ENCODE assay signal across 13 mouse cellular contexts in genomic region chr3:35222251-35222650, GRCm38 (mm10).
"Had no signal": no experiment of that assay in that cellular context is flagged by ENCODE, and none has a peak within 500 bp of the region (broad histone marks: within the 10 kb centered on the region; RNA-seq: fewer than 3 reads in every experiment).

No protein-coding gene starts in this region.

- H3K4me2 ChIP-seq: limb, embryonic 13.5 days; neural tube, embryonic 12.5 days; stomach, embryonic 15.5 days had no signal

- H3K4me3 ChIP-seq: limb, embryonic 13.5 days; neural tube, embryonic 12.5 days; stomach, embryonic 15.5 days had no signal

- DNase-seq: kidney, adult 9 months; kidney, postnatal 36 days; layer of hippocampus, adult 9-11 months; layer of hippocampus, postnatal 36 days; lung, adult 18-20 months; right cerebral cortex, postnatal 14 days; thymus, adult 2 months; thymus, postnatal 36 days had no signal

- H3K27me3 ChIP-seq: limb, embryonic 13.5 days; stomach, embryonic 15.5 days had no signal

- H3K27ac ChIP-seq: kidney, postnatal 0 days; limb, embryonic 13.5 days; liver, embryonic 14.5 days; neural tube, embryonic 12.5 days; stomach, embryonic 15.5 days had no signal

- H3K9ac ChIP-seq: limb, embryonic 13.5 days; liver, embryonic 14.5 days; neural tube, embryonic 12.5 days; stomach, embryonic 15.5 days had no signal

- H3K9me3 ChIP-seq: limb, embryonic 13.5 days; neural tube, embryonic 12.5 days; stomach, embryonic 15.5 days had no signal

- H3K4me1 ChIP-seq: stomach, embryonic 15.5 days had no signal

- H3K36me3 ChIP-seq: limb, embryonic 13.5 days; neural tube, embryonic 12.5 days; stomach, embryonic 15.5 days had no signal
